Mouse (Mus musculus) retina, adult 2 months (tissue): ENCODE results near the gene Zfp605.
"Not testable (repeated sequence)": the region's sequence is repeated elsewhere in the genome, so short reads cannot be mapped to it uniquely, and the experiment has no call there.

Experiments used
- DNase-seq: peaks from one replicate; pipeline ENCODE4 v3.0.0-alpha.2; 2012; ENCODE audit warnings: low read depth, low spot score

The Zfp605 gene

DNA sequence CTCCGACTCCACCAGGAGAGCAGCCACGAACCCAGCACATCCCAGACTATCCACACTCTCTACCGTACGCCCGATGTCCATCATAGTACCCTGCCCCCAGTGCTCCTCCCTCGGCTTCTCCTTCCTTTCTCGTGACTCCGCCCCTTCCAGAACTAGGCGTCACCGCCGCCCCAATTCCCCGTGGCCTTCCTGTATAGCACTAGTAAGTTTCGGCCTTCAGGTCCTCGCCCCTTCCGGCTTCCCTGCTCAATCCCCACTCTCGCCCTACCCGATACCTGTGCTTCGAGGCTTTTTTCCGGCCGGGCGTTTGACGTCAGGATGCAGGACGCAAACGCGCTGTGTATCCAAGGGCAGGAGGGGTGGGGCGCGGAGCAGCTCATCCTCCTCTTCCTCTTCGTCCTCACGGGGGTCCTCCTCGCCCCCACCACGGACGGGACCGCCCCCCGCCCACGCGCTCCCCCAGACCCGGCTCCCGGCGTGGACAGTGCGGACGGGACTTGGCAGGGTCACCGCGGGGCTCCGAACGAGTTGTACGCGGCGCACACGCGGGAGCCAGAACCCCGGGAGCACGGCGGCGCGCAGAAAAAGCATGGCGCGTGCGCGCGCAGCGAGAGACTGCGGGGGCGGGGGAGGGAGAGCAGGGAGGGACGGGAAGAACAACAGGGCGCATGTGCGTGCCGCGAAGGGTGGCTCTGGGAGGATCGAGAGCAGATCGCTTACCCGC is 2.1 kb upstream of the Zfp605 start, which contains the start of gene Gtpbp6:
Gene Gtpbp6 (minus strand): TSS at position 617 of the 724 bp plus-strand sequence.
- peak; percentile 90 for DNase-seq

DNA sequence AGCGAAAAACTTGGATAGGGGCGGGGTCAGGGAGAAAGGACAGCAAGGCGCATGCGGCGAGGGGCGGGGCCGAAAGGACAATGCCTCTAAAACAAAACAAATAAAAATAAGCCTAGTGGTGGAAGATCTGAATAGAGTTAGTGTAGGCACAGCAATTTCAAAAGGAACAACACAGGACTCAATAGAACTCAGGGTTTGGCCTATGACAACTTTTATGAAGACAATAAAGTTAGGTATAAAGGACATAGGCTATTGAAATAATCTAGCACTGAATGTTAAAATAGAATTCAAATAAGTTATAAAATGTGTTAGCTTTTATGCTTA is 1.6 kb upstream of the Zfp605 start:
- DNase-seq: no peak

DNA sequence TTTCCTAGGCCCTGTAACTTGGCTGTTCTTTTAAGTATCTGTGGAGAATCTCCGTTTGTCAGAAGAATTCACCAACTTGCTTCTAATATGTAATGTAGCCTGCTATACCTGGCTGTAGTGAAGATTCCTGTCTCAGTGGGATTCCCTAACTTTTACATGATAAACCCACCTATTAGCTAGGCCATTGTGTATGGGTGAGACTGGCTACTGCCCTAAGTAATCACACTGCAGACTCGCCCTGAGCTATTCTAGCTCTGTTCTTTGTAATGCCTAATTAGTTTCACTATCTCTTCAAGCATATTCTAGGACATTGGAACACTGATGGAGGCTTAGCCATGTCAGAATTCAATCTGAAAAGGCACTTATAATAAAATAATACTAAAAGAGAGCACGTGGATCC is 12.5 kb downstream of the Zfp605 start:
- DNase-seq: not testable (repeated sequence)

GRCm38 (mm10) chr5:110135293-110136086 is 25.6 kb downstream of the Zfp605 start, which contains the start of gene Chfr:
Gene Chfr (plus strand): TSS chr5:110135842.
- peak; percentile 98 for DNase-seq

DNA sequence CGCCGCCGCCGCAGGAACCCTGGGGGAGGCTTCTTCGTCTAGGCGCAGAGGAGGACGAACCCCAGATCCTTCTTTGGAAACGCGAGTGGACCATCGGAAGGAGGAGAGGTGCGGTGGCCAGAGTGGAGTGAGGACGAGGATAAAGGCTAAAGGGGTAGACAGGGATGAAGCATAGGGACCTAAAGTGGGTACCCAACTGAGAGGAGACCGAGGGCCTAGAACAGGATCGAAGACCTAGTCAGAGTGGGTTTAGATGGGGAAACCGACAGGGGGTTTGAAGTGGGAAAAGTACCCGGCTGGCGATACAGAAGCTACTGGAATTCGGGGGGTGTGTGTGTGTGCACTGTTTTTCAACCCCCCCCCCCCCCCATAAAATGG is 26.2 kb downstream of the Zfp605 start:
- no peak for DNase-seq

DNA sequence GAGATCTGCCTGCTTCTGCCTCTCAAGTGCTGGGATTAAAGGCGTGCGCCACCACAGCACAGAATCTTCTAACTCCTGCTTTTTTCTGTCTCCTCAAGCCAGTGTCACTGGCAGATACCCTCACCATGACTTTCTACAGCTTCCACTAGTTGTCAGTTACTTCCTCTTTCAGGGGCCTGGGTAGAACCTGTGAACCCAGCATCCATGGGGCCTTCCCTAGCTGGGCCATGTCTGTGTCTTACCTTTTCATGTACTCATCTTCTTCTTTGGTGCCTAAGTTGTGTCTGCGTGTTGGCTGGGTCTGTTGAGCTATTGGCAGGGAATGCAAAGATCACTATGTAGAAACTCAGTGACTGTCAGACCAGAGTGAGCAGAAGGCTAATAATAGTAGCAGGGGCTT is 27.9 kb downstream of the Zfp605 start:
- no peak for DNase-seq

DNA sequence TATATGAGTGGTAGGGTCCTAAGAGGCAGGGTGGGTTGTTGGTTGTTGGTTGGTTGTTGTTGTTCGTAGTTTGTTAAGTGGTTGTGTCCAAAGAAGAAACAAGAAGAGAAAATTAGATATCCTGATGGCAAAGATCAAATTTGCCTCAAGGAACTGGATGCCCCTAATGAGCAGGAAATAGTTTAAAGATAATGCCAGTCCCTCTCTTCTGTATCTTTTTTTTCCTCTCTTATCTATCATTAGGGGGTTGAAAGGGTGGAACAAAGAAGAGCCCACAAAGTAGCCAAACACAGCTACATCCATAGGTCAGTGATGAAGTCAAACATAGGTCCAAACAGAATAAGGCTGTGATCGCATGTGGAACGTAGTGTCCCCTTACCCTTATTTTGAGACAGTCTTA is 29.4 kb downstream of the Zfp605 start:
- no peak for DNase-seq

GRCm38 (mm10) chr5:110140424-110140823 is 30.5 kb downstream of the Zfp605 start:
- DNase-seq: no peak

GRCm38 (mm10) chr5:110142309-110142708 is 32.4 kb downstream of the Zfp605 start:
- no peak for DNase-seq

DNA sequence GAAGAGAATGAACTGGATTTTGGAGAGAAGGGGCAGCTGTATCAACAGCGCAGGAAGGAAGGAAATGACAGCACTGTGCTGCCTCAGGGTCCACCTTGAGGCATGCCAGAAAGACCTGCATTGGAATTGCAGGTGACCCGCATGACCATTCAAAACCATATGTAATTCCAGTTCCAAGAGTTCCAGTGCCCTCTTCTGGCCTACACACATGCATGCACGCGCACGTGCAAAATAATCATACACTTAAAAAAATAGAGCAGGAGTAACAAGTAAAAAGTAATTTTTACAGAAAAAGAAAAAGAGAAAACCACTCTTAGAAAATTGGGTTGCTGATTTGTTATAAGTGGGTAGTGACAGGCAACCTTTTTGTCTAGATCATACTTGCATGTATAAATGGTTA is 33.1 kb downstream of the Zfp605 start:
- DNase-seq: no peak

GRCm38 (mm10) chr5:110169374-110169773 is 59.5 kb downstream of the Zfp605 start:
- no peak for DNase-seq

- peak; percentile 88 for DNase-seq
These were observed 66.6 kb downstream of the Zfp605 start, which contains the start of gene Golga3 for GRCm38 (mm10) chr5:110176362-110177020. Gene Golga3 (plus strand): TSS chr5:110176701.

GRCm38 (mm10) chr5:110177021-110177420 is 67.1 kb downstream of the Zfp605 start:
- no peak for DNase-seq

GRCm38 (mm10) chr5:110178628-110179027 is 68.7 kb downstream of the Zfp605 start:
- no peak for DNase-seq
